Mouse (Mus musculus) olfactory bulb, adult 2 months (tissue): ENCODE results near the gene Nedd4.

Source experiments
- CTCF ChIP-seq: fragments of 200-500 bp; IDR thresholded peaks from 2 replicates; pipeline ENCODE4 v1.5.1; 2012; ENCODE audit warnings: low read depth, mild to moderate bottlenecking, low read length, moderate library complexity; ENCODE audit not compliant: insufficient read depth
- POLR2A ChIP-seq: fragments of 200-500 bp; IDR thresholded peaks from 2 replicates; pipeline ENCODE4 v1.6.1; 2012; ENCODE audit warnings: mild to moderate bottlenecking, low read depth, low read length, moderate library complexity; ENCODE audit not compliant: insufficient read depth

GRCm38 (mm10) chr9:72627598-72627997 is 34.5 kb upstream of the Nedd4 start:
- TF ChIP-seq CTCF (no peak), POLR2A (no peak)
